Mouse (Mus musculus) spleen, adult 2 months (tissue): ENCODE results near the gene Rpap3.

Source experiments
- CTCF ChIP-seq: fragments of 200-500 bp; IDR thresholded peaks from 2 replicates; pipeline ENCODE4 v1.5.1; 2011; ENCODE audit warnings: mild to moderate bottlenecking, inconsistent platforms; ENCODE audit not compliant: insufficient read depth, insufficient read length, insufficient replicate concordance; ENCODE audit errors: extremely low read depth
- POLR2A ChIP-seq: fragments of 200-500 bp; IDR thresholded peaks from 2 replicates; pipeline ENCODE4 v1.6.1; 2011; ENCODE audit warnings: low read depth, low read length, inconsistent platforms

DNA sequence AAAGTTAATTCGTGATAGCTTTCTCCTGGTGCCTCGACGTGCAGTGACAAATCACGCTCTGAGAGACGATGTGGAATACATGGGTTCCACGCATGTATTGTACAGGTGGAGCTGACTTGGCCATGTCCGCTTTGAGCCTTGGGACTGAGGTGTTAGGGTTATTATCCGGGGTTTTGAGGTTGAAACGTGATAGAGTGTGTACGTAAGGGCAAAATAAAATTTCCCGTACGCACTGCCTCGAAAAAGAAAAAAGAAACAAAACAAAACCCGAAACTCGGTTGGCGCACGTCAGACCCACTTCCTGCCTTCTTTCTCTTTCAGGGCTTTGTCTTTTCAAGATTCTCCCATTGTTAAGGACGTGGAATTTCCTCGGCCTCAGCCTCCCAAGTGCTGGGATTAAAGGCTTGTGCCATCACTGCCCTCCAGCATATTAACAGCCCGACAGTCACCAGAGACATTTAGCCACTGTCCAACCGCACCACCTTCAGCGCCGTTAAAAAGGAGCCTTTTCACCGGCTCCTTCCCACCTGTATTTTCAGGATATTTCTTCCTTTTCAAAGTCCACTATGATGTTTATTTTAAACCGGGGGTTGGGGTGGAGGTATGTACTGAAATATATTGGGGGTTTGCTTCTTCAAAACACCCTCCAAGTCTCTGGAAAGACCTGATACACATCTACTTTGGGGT lies 39.7 kb downstream of the Rpap3 start:
- no peak for TF ChIP-seq CTCF
- TF ChIP-seq POLR2A, result no peak
